Mouse (Mus musculus) spleen, adult 12 weeks (tissue): ENCODE data around the gene Slc34a3.

Source experiments
- DNase-seq: peaks from one replicate; pipeline ENCODE4 v3.0.0; 2022; ENCODE audit warnings: low spot score

Gene Slc34a3

GRCm38 (mm10) chr2:25252331-25252730 is 18.2 kb upstream of the Slc34a3 start:
- no peak for DNase-seq

- DNase-seq: no peak
Measured at GRCm38 (mm10) chr2:25246183-25247072, 12.3 kb upstream of the Slc34a3 start, which contains the start of gene AL732309.1. Gene AL732309.1, minus strand, starts transcription at chr2:25246863.

- DNase-seq: no peak
Measured at GRCm38 (mm10) chr2:25244144-25244543, 10.0 kb upstream of the Slc34a3 start.

GRCm38 (mm10) chr2:25243342-25243741 is 9.2 kb upstream of the Slc34a3 start:
- no peak for DNase-seq

GRCm38 (mm10) chr2:25242101-25242506 is 7.9 kb upstream of the Slc34a3 start, which contains the start of the genes Rnf208 and Cysrt1:
Gene Rnf208, plus strand, starts transcription at chr2:25242255.
Gene Cysrt1, minus strand, starts transcription at chr2:25242452.
- DNase-seq: no peak

- no peak for DNase-seq
Measured at GRCm38 (mm10) chr2:25241438-25241775, 7.2 kb upstream of the Slc34a3 start.

- DNase-seq: no peak
Measured at GRCm38 (mm10) chr2:25240723-25241437, 6.7 kb upstream of the Slc34a3 start.

GRCm38 (mm10) chr2:25240310-25240709 is 6.1 kb upstream of the Slc34a3 start:
- DNase-seq: no peak

- DNase-seq: no peak
Measured at GRCm38 (mm10) chr2:25239766-25240165, 5.6 kb upstream of the Slc34a3 start.

GRCm38 (mm10) chr2:25238106-25238505 is 3.9 kb upstream of the Slc34a3 start:
- no peak for DNase-seq

- no peak for DNase-seq
Measured at GRCm38 (mm10) chr2:25237522-25237921, 3.4 kb upstream of the Slc34a3 start.

GRCm38 (mm10) chr2:25236614-25237013 is 2.5 kb upstream of the Slc34a3 start, which contains the start of gene Rnf224:
Gene Rnf224, minus strand, starts transcription at chr2:25236787.
- no peak for DNase-seq

- no peak for DNase-seq
Measured at GRCm38 (mm10) chr2:25234551-25235220, 522 bp upstream of the Slc34a3 start.

GRCm38 (mm10) chr2:25233421-25233820 is 743 bp downstream of the Slc34a3 start:
- DNase-seq: no peak

GRCm38 (mm10) chr2:25231038-25231437 is 3.1 kb downstream of the Slc34a3 start:
- no peak for DNase-seq

- no peak for DNase-seq
Measured at GRCm38 (mm10) chr2:25230581-25230980, 3.6 kb downstream of the Slc34a3 start.

GRCm38 (mm10) chr2:25229582-25229981 is 4.6 kb downstream of the Slc34a3 start:
- DNase-seq: no peak

GRCm38 (mm10) chr2:25228995-25229530 is 5.1 kb downstream of the Slc34a3 start:
- no peak for DNase-seq

GRCm38 (mm10) chr2:25228431-25228889 is 5.7 kb downstream of the Slc34a3 start:
- peak; percentile 80 for DNase-seq

GRCm38 (mm10) chr2:25227406-25227805 is 6.8 kb downstream of the Slc34a3 start:
- no peak for DNase-seq

GRCm38 (mm10) chr2:25226864-25227263 is 7.3 kb downstream of the Slc34a3 start:
- no peak for DNase-seq

- DNase-seq: no peak
Measured at GRCm38 (mm10) chr2:25225811-25226379, 8.3 kb downstream of the Slc34a3 start.
